ENCODE assay signal across 9 mouse cellular contexts in the genomic region with DNA sequence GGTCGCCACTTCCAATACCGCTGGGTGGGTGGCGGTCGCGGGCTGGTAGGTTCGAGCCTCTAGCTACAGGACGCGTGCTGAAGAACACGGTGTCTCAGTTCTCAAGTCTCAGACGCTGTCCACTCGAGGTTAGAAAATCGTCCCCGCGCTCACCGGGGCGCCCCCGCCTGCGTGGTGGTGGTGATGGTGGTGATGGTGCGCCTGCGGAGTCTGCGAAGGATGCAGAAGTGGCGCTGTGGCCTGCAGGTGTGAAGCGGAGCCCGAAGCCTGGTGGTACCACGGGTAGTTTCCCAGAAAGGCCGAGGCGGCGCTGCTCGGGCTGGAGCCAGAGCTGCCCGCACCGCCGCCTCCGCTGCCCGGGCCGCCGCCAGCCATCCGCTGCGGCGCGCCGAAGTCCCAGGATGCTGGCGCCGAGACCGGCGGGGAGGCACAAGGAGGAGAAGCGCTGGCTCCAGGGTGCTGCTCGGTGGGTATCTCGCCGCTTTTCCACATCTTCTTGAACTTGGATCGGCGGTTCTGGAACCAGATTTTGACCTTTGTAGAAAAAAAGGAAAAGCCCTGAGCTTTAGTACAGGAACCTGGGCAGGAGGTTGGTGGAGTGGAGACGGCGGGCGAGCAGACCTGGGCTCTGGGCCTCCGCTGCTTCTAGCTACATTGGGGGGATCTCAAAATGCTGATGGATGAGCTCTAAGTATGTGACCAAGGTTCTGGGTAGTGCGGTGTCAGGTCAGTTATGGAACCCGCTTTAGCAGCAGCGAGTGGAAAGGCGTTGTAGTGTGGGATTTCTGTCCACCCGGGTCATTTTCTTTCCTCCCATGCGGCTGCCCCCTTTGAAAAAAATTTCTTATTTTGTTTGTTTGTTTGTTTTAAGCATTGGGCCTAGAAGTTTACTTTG. TPM values are rescaled to one million over a fixed set of nuclear protein-coding genes. Genes with fewer than 3 reads are reported as not detected.
DNase-seq lines count a peak whose midpoint lies in the region; ATAC-seq and TF ChIP-seq lines count a peak whose summit lies in the region.
"Had no signal": no experiment of that assay in that cellular context is flagged by ENCODE, and none has a peak within 500 bp of the region (broad histone marks: within the 10 kb centered on the region; RNA-seq: fewer than 3 reads in every experiment).

No protein-coding gene starts in this region.

- no peaks in the 10 kb centered on the region for H3K9me3 ChIP-seq in forebrain, embryonic 12.5 days
- no peaks in the 10 kb centered on the region for H3K9me3 ChIP-seq in limb, embryonic 11.5 days (ENCODE audit: control insufficient read depth, low read length)

- no peak overlapping the region for H3K27ac ChIP-seq in thymus, adult 2 months (ENCODE audit: control insufficient read depth, insufficient read depth, low read length)
- peak overlapping the region; percentile 96 for H3K27ac ChIP-seq in forebrain, embryonic 12.5 days
- no peak overlapping the region for H3K27ac ChIP-seq in limb, embryonic 11.5 days (replicated peaks; ENCODE audit: low read depth, low read length)
- H3K27ac ChIP-seq: macrophage had no signal

- peak; percentile 10 for DNase-seq in thymus, adult 2 months
- DNase-seq in thymus, adult 18-20 months = no peak
- peak; percentile 74 for DNase-seq in limb, embryonic 11.5 days (ENCODE audit: low spot score)
- DNase-seq in splenic B cell, adult 2 months (ENCODE audit: low read depth, low spot score) = peak; percentile 50
- DNase-seq in adipocyte (ENCODE audit: low spot score) = no peak

- no peaks in the 10 kb centered on the region for H3K36me3 ChIP-seq in thymus, adult 2 months (ENCODE audit: control insufficient read depth, insufficient read depth, low read length)
- 0 out of 2 replicates have a peak, but pooled peaks cover 4% of the 10 kb centered on the region for H3K36me3 ChIP-seq in forebrain, embryonic 12.5 days (replicated peaks)
- no peaks in the 10 kb centered on the region for H3K36me3 ChIP-seq in limb, embryonic 11.5 days (ENCODE audit: control insufficient read depth, insufficient read depth, low read length)
- H3K36me3 ChIP-seq in splenic B cell, adult 2 months (ENCODE audit: control insufficient read depth, insufficient read depth, low read length, poor library complexity, severe bottlenecking) = no peaks in the 10 kb centered on the region

- H3K4me2 ChIP-seq in forebrain, embryonic 12.5 days = peak overlapping the region; percentile 89
- peak overlapping the region; percentile 31 for H3K4me2 ChIP-seq in limb, embryonic 11.5 days (ENCODE audit: low read depth, severe bottlenecking)

- peak overlapping the region; percentile 82 for H3K9ac ChIP-seq in forebrain, embryonic 12.5 days
- H3K9ac ChIP-seq in limb, embryonic 11.5 days (ENCODE audit: low read length) = peak overlapping the region; percentile 22; the same call in 1 of the 2 replicates

- ATAC-seq in forebrain, embryonic 12.5 days (ENCODE audit: low FRiP score) = no peak
- no peak for ATAC-seq in limb, embryonic 11.5 days (ENCODE audit: insufficient number of reproducible peaks, low FRiP score, low TSS enrichment, low read depth)
- ATAC-seq in frontal cortex, adult (ENCODE audit: low TSS enrichment) = no peak

- no peak overlapping the region for H3K4me3 ChIP-seq in thymus, adult 2 months (ENCODE audit: control insufficient read depth, insufficient read depth, low read length)
- H3K4me3 ChIP-seq in forebrain, embryonic 12.5 days (replicated peaks) = peak overlapping the region; percentile 67
- H3K4me3 ChIP-seq in limb, embryonic 11.5 days (ENCODE audit: low read depth, low read length) = peak overlapping the region; percentile 22

- no peak for TF ChIP-seq POLR2A in thymus, adult 2 months (IDR thresholded peaks at IDR 0.05; ENCODE audit: control insufficient read depth, extremely low read depth, insufficient read depth, low read length, poor library complexity)

- H3K27me3 ChIP-seq in thymus, adult 2 months (ENCODE audit: control insufficient read depth, insufficient read depth, low read length) = peaks cover 55% of the 10 kb centered on the region
- H3K27me3 ChIP-seq in forebrain, embryonic 12.5 days = peaks cover 69% of the 10 kb centered on the region
- H3K27me3 ChIP-seq in limb, embryonic 11.5 days (ENCODE audit: control insufficient read depth, insufficient read depth, low read length) = peaks cover 75% of the 10 kb centered on the region
- peaks cover 4% of the 10 kb centered on the region for H3K27me3 ChIP-seq in splenic B cell, adult 2 months (ENCODE audit: control insufficient read depth, insufficient read depth, low read length, poor library complexity, severe bottlenecking)

- peaks cover 18% of the 10 kb centered on the region for H3K4me1 ChIP-seq in thymus, adult 2 months (replicated peaks; ENCODE audit: control insufficient read depth, insufficient read depth, low read length)
- peaks cover 50% of the 10 kb centered on the region for H3K4me1 ChIP-seq in forebrain, embryonic 12.5 days
- peaks cover 31% of the 10 kb centered on the region for H3K4me1 ChIP-seq in limb, embryonic 11.5 days (ENCODE audit: control insufficient read depth, insufficient read depth, low read length)

- TF ChIP-seq CTCF in thymus, adult 2 months (IDR thresholded peaks at IDR 0.05; ENCODE audit: borderline replicate concordance, control insufficient read depth, extremely low read depth, insufficient read depth, low read length, poor library complexity) = no peak

- WGBS in thymus, adult 2 months = 6% methylated on average over 61 of the region's 61 CpGs
- under 1% methylated on average over 61 of the region's 61 CpGs for WGBS in forebrain, embryonic 12.5 days
- under 1% methylated on average over 61 of the region's 61 CpGs for WGBS in limb, embryonic 11.5 days

RNA-seq across cellular contexts. Expression of gene Dlx2, which starts 1.9 kb away (rescaled TPM):
- 0.12 and 0.17 TPM in 2 replicates for polyA plus RNA-seq in thymus, adult 2 months (2012; rRNA removed)
- polyA plus RNA-seq in forebrain, embryonic 12.5 days (2016; fragmentation: Nextera tagmentation; extraction: Ambion mirVana) = 85.9 and 133 TPM in 2 replicates
- polyA plus RNA-seq in limb, embryonic 11.5 days (2014; fragmentation: Nextera tagmentation; extraction: Ambion mirVana) = 5.6 and 7.3 TPM in 2 replicates
- polyA plus RNA-seq: cerebellum, adult 2 months; macrophage had no signal

RNA-seq across cellular contexts. Expression of gene Dlx1, which starts 16.7 kb away (rescaled TPM):
- polyA plus RNA-seq in thymus, adult 2 months (2012; rRNA removed) = 0.78 and 0.99 TPM in 2 replicates
- 207 and 300 TPM in 2 replicates for polyA plus RNA-seq in forebrain, embryonic 12.5 days (2016; fragmentation: Nextera tagmentation; extraction: Ambion mirVana)
- 5.8 and 6.3 TPM in 2 replicates for polyA plus RNA-seq in limb, embryonic 11.5 days (2014; fragmentation: Nextera tagmentation; extraction: Ambion mirVana)
- polyA plus RNA-seq: macrophage had no signal

Comparison
In these comparisons a context has a peak if more than half of its experiments do, and no peak if none do; other contexts are left out.
1. DNase-seq: peak in thymus, adult 2 months (single experiment), limb, embryonic 11.5 days (single experiment) and splenic B cell, adult 2 months (single experiment); none in thymus, adult 18-20 months (0 of 2) and adipocyte (single experiment).
2. RNA of gene Dlx2, which starts 1.9 kb away (polyA plus RNA-seq): 85.9 to 133 TPM in forebrain, embryonic 12.5 days; 5.6 to 7.3 TPM in limb, embryonic 11.5 days and 0.12 to 0.17 TPM in thymus, adult 2 months; every median in the first group is over 10 times any median in the second.
3. RNA of gene Dlx1, which starts 16.7 kb away (polyA plus RNA-seq): 207 to 300 TPM in forebrain, embryonic 12.5 days; 5.8 to 6.3 TPM in limb, embryonic 11.5 days and 0.78 to 0.99 TPM in thymus, adult 2 months; every median in the first group is over 10 times any median in the second.